8 mouse cellular contexts compared by ENCODE assay signal in genomic region chr5:137381152-137381551, GRCm38 (mm10). TPM values are rescaled to one million over a fixed set of nuclear protein-coding genes. Genes with fewer than 3 reads are reported as not detected.
DNase-seq lines count a peak whose midpoint lies in the region; ATAC-seq lines count a peak whose summit lies in the region.

No protein-coding gene starts in this region.

- no peaks in the 10 kb centered on the region for H3K27me3 ChIP-seq in hindbrain, embryonic 14.5 days (ENCODE audit: control insufficient read depth, insufficient read depth, low read length)
- H3K27me3 ChIP-seq in hindbrain, embryonic 16.5 days (replicated peaks; ENCODE audit: control insufficient read depth, insufficient read depth, low read length), result no peaks in the 10 kb centered on the region; the same call in 1 of the 2 replicates

- H3K9ac ChIP-seq in hindbrain, embryonic 14.5 days, result no peak overlapping the region
- H3K9ac ChIP-seq in hindbrain, embryonic 16.5 days (ENCODE audit: low read depth, low read length), result no peak overlapping the region

- no peaks in the 10 kb centered on the region for H3K9me3 ChIP-seq in hindbrain, embryonic 14.5 days (ENCODE audit: control insufficient read depth, low read length)
- H3K9me3 ChIP-seq in hindbrain, embryonic 16.5 days (ENCODE audit: control insufficient read depth, low read length), result no peaks in the 10 kb centered on the region

- no peak overlapping the region for H3K27ac ChIP-seq in hindbrain, embryonic 14.5 days
- no peak overlapping the region for H3K27ac ChIP-seq in hindbrain, embryonic 16.5 days (ENCODE audit: low read depth, low read length)

- 62% methylated on average over 4 of the region's 4 CpGs for WGBS in hindbrain, embryonic 14.5 days
- WGBS in hindbrain, embryonic 16.5 days, result 57% methylated on average over 4 of the region's 4 CpGs

- H3K36me3 ChIP-seq in hindbrain, embryonic 14.5 days (replicated peaks; ENCODE audit: control insufficient read depth, insufficient read depth), result no peaks in the 10 kb centered on the region
- no peaks in the 10 kb centered on the region for H3K36me3 ChIP-seq in hindbrain, embryonic 16.5 days (ENCODE audit: control insufficient read depth, insufficient read depth, low read length)

- intact Hi-C loops in gastrocnemius, postnatal 36 days (cut with DNase I), result no loop called here
- intact Hi-C loops in left cerebral cortex, postnatal 36 days (cut with DNase I), result no loop called here

- H3K4me1 ChIP-seq in hindbrain, embryonic 14.5 days (replicated peaks; ENCODE audit: control insufficient read depth, insufficient read depth, low read length), result no peaks in the 10 kb centered on the region; the same call in 1 of the 2 replicates
- H3K4me1 ChIP-seq in hindbrain, embryonic 16.5 days (ENCODE audit: control insufficient read depth, insufficient read depth, low read depth, low read length), result peaks cover 2% of the 10 kb centered on the region; the same call in 1 of the 2 replicates

- no peak overlapping the region for H3K4me3 ChIP-seq in hindbrain, embryonic 14.5 days (replicated peaks; ENCODE audit: low read length)
- H3K4me3 ChIP-seq in hindbrain, embryonic 16.5 days (ENCODE audit: low read length), result no peak overlapping the region

- no peak for ATAC-seq in hindbrain, embryonic 14.5 days (ENCODE audit: low FRiP score)
- ATAC-seq in hindbrain, embryonic 16.5 days, result no peak
- ATAC-seq in inflammation-experienced regulatory T-cells, adult 6 months, result no peak

- DNase-seq in hindbrain, embryonic 14.5 days (ENCODE audit: low spot score), result peak; percentile 71
- DNase-seq in ES-CJ7 (ENCODE audit: low read depth, low spot score), result peak; percentile 91
- peak; percentile 47 for DNase-seq in c-Kit-positive CD71-positive TER-119-positive erythroid progenitor cells, embryonic 14.5 days (ENCODE audit: low spot score)
- peak; percentile 28 to 50 for DNase-seq in gastrocnemius, postnatal 36 days
- peak; percentile 12 to 13 for DNase-seq in left cerebral cortex, postnatal 36 days (ENCODE audit: low spot score in 2 of 2)
- peak; percentile 75 for DNase-seq in retina, postnatal 1 day

- no peak overlapping the region for H3K4me2 ChIP-seq in hindbrain, embryonic 14.5 days (replicated peaks)
- no peak overlapping the region for H3K4me2 ChIP-seq in hindbrain, embryonic 16.5 days (ENCODE audit: low read length)

RNA-seq across cellular contexts. Expression of gene Ephb4, which starts 31.2 kb away (rescaled TPM):
- 8.7 and 9.0 TPM in 2 replicates for polyA plus RNA-seq in hindbrain, embryonic 14.5 days (2014; fragmentation: Nextera tagmentation; extraction: Ambion mirVana)
- 5.8 and 9.2 TPM in 2 replicates for polyA plus RNA-seq in hindbrain, embryonic 16.5 days (2015; fragmentation: Nextera tagmentation; extraction: Ambion mirVana)
- total RNA-seq in gastrocnemius, postnatal 36 days (2021), result 10 to 100 TPM; 12.1 to 13.4 TPM
- total RNA-seq in left cerebral cortex, postnatal 36 days (2021), result 1 to 10 TPM; 5.3 to 6.1 TPM
- not detected for polyA plus RNA-seq in inflammation-experienced regulatory T-cells, adult 6 months (2017; shearing (Covaris generic))

RNA-seq across cellular contexts. Expression of gene Slc12a9, which starts 47.8 kb away (rescaled TPM):
- polyA plus RNA-seq in hindbrain, embryonic 14.5 days (2014; fragmentation: Nextera tagmentation; extraction: Ambion mirVana), result 14.9 and 17.6 TPM in 2 replicates
- 24.5 and 26.7 TPM in 2 replicates for polyA plus RNA-seq in hindbrain, embryonic 16.5 days (2015; fragmentation: Nextera tagmentation; extraction: Ambion mirVana)
- 1 to 10 TPM; 2.4 to 2.5 TPM for total RNA-seq in gastrocnemius, postnatal 36 days (2021)
- total RNA-seq in left cerebral cortex, postnatal 36 days (2021), result 10 to 100 TPM; 21.1 to 25.2 TPM
- 10 to 100 TPM in 2 of 3 experiments, 1 to 10 TPM in 1; 6.0 to 15.2 (median 11.0) TPM for polyA plus RNA-seq in inflammation-experienced regulatory T-cells, adult 6 months (2017; shearing (Covaris generic))

Comparison
In these comparisons a context has a peak if more than half of its experiments do, and no peak if none do; other contexts are left out.
1. DNase-seq: peak in every context shown above with its lines; median percentile 91 in ES-CJ7; 75 in retina, postnatal 1 day; 71 in hindbrain, embryonic 14.5 days; 47 in c-Kit-positive CD71-positive TER-119-positive erythroid progenitor cells, embryonic 14.5 days; 39 in gastrocnemius, postnatal 36 days; 12 in left cerebral cortex, postnatal 36 days.